Mouse (Mus musculus) lung, postnatal 36 days (tissue): ENCODE data around the gene Carns1.
"Not testable (repeated sequence)": the region's sequence is repeated elsewhere in the genome, so short reads cannot be mapped to it uniquely, and the experiment has no call there.

Experiments used
- DNase-seq: peaks from one replicate; pipeline ENCODE4 v3.0.0; 2022; ENCODE audit warnings: mixed read lengths

Gene Carns1

DNA sequence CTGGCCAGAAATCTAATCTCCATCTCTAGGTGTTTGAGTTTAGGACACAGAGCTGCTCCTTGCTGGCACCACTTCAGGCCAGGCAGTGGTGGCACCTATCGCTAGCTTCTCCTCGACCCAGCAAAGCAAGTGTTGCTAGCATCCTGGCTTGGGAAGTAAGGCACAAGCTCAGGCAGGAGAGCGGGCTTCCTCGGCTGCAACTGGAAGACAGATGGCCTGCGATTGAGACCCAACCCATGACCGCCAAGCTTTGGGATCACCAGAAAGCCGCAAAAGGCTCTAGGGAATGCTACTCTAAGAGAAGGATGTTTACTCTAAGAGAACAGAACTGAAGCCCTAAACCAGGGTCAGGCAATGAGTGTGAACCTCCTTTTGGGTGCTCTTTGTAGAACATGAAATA, 45.8 kb downstream of the Carns1 start:
- no peak for DNase-seq

- DNase-seq: peak; percentile 64
Observed at GRCm38 (mm10) chr19:4126759-4127495, 48.4 kb downstream of the Carns1 start.

GRCm38 (mm10) chr19:4125741-4126696, 49.3 kb downstream of the Carns1 start, which contains the start of gene Aip:
Gene Aip (minus strand): TSS chr19:4125858.
- peak; percentile 99 for DNase-seq

DNA sequence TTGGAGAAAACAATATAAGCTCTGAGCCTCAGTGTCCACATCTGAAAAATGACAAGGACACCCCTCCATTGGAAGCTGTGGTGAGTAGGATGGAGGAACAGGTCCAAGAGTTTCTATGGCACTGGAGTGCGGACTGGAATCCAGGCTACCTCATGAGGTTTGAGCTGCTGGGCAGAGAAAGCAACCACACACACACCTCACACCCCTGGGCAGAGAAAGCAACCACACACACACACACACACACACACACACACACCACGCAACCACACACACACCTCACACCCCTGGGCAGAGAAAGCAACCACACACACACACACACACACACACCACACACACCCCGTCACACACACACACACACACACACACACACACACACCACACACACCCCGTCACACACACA, 50.0 kb downstream of the Carns1 start:
- not testable (repeated sequence) for DNase-seq

GRCm38 (mm10) chr19:4124432-4124831, 50.8 kb downstream of the Carns1 start:
- DNase-seq: no peak

DNA sequence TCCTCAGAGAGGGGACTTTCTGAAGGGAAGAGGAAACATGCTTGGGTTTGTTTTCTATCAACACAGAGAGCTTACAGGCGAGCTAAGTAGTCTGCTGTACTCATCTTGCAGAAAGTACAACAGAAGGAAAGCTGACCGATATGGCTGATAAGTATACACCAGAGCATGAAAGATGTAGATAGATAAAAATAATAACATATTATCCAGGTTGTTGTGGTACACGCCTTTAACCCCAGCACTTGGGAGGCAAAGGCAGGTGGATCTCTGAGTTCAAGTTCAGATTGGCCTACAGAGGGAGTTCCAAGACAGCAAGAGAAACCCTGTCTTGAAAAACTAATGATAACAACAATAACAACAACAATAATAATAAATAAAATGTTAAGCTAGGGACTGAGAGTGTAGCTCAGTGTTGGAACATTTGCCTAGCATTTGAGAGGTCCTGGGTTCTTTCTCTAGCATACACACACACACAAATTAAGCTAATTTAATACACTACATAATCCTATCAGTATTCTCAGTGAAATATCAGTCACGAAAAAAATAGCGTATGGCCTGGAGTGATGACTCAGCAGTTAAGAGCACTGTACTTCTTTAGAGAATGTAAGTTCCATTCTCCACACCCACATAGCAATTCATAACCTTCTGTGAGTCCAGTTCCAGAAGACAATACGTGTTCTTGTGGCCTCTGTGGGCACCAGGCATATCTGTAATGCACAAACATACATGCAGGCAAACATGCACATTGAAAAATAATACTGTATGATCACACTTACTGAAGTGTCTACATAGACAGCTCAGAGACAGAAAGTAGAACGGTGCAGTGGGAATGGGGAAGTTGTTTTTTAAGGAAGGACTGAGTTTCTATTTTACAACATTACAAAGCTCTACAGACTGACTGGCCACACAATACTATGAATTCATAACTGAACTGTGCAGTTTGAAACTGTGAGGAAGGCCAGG, 52.6 kb downstream of the Carns1 start:
- no peak for DNase-seq

DNA sequence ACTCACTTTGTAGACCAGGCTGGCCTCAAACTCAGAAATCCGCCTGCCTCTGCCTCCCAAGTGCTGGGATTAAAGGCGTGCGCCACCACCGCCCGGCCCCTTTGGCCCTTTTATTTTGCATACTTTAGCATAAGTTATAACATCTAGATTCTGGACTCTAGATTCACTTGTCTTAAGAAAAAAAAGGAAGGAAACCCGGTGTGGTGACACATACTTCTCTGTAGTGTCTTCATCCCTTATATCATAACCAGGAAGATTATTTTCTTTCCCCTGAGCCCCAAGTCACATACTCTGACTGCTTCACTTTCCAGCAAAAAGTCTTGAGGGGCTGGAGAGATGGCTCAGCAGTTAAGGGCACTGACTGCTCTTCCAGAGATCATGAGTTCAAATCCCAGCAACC, 53.4 kb downstream of the Carns1 start:
- DNase-seq: not testable (repeated sequence)

GRCm38 (mm10) chr19:4121097-4121805, 54.0 kb downstream of the Carns1 start:
- peak; percentile 100 for DNase-seq

DNA sequence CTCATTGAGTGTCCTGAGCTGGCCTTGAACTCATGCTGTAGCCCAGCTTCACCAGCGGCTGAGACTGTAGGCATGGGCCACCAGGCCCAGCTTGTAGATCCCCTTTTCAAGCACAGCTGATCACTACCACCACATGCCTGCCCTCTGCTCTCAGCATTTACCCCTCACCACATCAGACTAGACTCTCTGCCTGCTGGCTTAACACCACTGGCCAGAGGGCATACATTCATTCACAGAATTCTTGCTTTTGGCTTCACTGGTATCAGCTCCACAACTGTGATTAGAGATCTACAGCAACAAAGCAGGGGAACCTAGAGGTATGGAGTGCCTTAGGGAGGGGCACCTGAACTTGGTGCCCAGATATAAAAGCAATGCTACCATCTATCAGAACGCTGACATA, 54.8 kb downstream of the Carns1 start:
- DNase-seq: no peak

DNA sequence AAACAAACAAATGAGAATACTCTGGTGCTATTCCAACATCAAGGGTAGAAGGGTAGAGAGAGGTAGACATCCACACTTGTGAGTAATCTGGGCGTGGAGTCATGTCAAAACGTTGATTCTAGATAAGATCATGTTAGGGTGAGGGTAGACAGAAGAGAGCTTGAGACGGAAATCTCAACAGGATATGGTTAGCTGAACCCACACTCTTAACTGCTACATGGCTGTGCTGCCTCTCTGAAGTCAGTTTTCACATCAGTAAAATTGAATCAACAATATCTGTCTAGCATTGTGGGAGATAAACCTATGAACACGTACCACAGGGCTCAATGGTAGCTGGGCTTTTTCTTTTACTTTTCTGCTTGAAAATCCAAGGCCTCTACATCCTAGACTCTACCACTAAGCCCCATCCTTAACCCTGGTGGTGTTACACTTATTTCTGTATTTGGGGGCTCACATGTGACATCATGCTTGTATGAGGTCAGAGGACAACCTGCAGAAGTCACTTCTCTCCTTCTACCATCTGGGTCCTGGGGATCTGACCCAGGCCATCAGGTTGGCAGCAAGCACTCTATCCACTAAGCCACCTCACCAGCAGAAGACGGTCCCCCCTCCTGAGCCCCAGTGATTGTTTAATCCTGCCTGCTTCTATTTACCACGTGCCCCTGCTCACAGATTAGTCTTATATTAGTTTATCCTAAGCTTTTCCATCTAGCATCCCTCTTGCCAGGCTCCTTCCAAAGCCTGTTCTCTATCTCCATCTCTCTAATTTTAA, 55.4 kb downstream of the Carns1 start:
- no peak for DNase-seq

GRCm38 (mm10) chr19:4118350-4118749, 56.9 kb downstream of the Carns1 start:
- DNase-seq: no peak

- no peak for DNase-seq
Observed at GRCm38 (mm10) chr19:4117006-4117405, 58.3 kb downstream of the Carns1 start.

DNA sequence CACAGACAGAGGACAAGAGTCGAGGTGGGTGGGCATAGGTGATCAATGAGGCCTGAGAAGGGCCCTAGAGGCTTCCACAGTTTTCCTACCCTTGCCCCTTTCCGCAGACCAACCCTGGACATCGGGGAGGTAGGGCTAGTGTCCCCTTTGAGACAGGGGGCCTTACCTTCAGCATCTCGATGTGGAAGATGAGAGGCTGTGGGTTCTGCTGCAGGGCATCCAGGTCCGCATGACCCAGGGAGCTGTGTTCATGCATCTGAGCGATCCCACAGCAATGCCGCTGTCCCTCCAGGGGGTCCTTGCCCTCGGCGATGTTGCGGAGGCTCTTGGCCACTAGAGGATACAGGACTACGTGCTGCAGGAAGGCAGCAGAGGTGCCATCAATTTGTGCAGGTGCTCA, 59.5 kb downstream of the Carns1 start:
- no peak for DNase-seq

- no peak for DNase-seq
Observed at GRCm38 (mm10) chr19:4115144-4115543, 60.1 kb downstream of the Carns1 start.

GRCm38 (mm10) chr19:4114551-4114950, 60.7 kb downstream of the Carns1 start:
- no peak for DNase-seq
